Mouse (Mus musculus) MEL (cell line): Measurements from ENCODE around the gene Pcnx2.

ENCODE experiments used
- CHD2 ChIP-seq: IDR thresholded peaks from 2 replicates; pipeline ENCODE4 v1.6.1; 2011; ENCODE audit warnings: low read length, improper control_type of control experiment
- CTCF ChIP-seq, 3 experiments: IDR thresholded peaks in 2 of 3; conservative IDR thresholded peaks in 1 of 3; 2 replicates each; pipeline ENCODE4 v1.5.1; 2011 to 2012; ENCODE audit warnings: low read length in 3 of 3, low read depth in 2 of 3, mild to moderate bottlenecking in 2 of 3, improper control_type of control experiment in 1 of 3, inconsistent platforms in 1 of 3, mixed read lengths in 1 of 3, moderate library complexity in 1 of 3; ENCODE audit not compliant: control insufficient read depth in 1 of 3, insufficient read depth in 1 of 3, poor library complexity in 1 of 3, severe bottlenecking in 1 of 3
- E2F4 ChIP-seq: IDR thresholded peaks from 2 replicates; pipeline ENCODE4 v1.6.1; 2011; ENCODE audit warnings: low read depth, low read length, improper control_type of control experiment, borderline replicate concordance
- EP300 ChIP-seq, 2 experiments: IDR thresholded peaks; 2 replicates each; pipeline ENCODE4 v1.6.1; 2011; ENCODE audit warnings: improper control_type of control experiment in 2 of 2, low read length in 2 of 2, low read depth in 1 of 2, mild to moderate bottlenecking in 1 of 2
- GABPA ChIP-seq: IDR thresholded peaks from 2 replicates; pipeline ENCODE4 v1.6.1; 2012; ENCODE audit warnings: low read depth, mild to moderate bottlenecking, inconsistent platforms, low read length, improper control_type of control experiment, moderate library complexity
- KAT2A ChIP-seq: conservative IDR thresholded peaks from 2 replicates; pipeline ENCODE4 v1.6.1; 2012; ENCODE audit warnings: low read depth, low read length, improper control_type of control experiment, inconsistent platforms
- MYB ChIP-seq: IDR thresholded peaks from 2 replicates; pipeline ENCODE4 v1.6.1; 2011; ENCODE audit warnings: mild to moderate bottlenecking, low read depth, low read length, improper control_type of control experiment
- POLR2A ChIP-seq, 2 experiments: IDR thresholded peaks; 2 replicates each; pipeline ENCODE4 v1.6.1; 2011 to 2012; ENCODE audit warnings: low read length in 2 of 2, mild to moderate bottlenecking in 2 of 2, control low read depth in 1 of 2, improper control_type of control experiment in 1 of 2, low read depth in 1 of 2, moderate library complexity in 1 of 2; ENCODE audit not compliant: control insufficient read depth in 1 of 2, insufficient read depth in 1 of 2, poor library complexity in 1 of 2
- SMC3 ChIP-seq: IDR thresholded peaks from 2 replicates; pipeline ENCODE4 v1.6.1; 2011; ENCODE audit warnings: low read depth, low read length, improper control_type of control experiment
- USF1 ChIP-seq: IDR thresholded peaks from 2 replicates; pipeline ENCODE4 v1.6.1; 2014; ENCODE audit warnings: low read depth, mild to moderate bottlenecking, inconsistent platforms, low read length, improper control_type of control experiment, moderate library complexity
- ZC3H11A ChIP-seq: IDR thresholded peaks from 2 replicates; pipeline ENCODE4 v1.6.1; 2012; ENCODE audit warnings: low read depth, mild to moderate bottlenecking, inconsistent platforms, low read length, improper control_type of control experiment
- ZMIZ1 ChIP-seq: IDR thresholded peaks from 2 replicates; pipeline ENCODE4 v1.6.1; 2012; ENCODE audit warnings: low read depth, mild to moderate bottlenecking, inconsistent platforms, low read length, improper control_type of control experiment, moderate library complexity
- ZNF384 ChIP-seq: IDR thresholded peaks from 2 replicates; pipeline ENCODE4 v1.6.1; 2012; ENCODE audit warnings: low read depth, mild to moderate bottlenecking, inconsistent platforms, low read length, improper control_type of control experiment

DNA sequence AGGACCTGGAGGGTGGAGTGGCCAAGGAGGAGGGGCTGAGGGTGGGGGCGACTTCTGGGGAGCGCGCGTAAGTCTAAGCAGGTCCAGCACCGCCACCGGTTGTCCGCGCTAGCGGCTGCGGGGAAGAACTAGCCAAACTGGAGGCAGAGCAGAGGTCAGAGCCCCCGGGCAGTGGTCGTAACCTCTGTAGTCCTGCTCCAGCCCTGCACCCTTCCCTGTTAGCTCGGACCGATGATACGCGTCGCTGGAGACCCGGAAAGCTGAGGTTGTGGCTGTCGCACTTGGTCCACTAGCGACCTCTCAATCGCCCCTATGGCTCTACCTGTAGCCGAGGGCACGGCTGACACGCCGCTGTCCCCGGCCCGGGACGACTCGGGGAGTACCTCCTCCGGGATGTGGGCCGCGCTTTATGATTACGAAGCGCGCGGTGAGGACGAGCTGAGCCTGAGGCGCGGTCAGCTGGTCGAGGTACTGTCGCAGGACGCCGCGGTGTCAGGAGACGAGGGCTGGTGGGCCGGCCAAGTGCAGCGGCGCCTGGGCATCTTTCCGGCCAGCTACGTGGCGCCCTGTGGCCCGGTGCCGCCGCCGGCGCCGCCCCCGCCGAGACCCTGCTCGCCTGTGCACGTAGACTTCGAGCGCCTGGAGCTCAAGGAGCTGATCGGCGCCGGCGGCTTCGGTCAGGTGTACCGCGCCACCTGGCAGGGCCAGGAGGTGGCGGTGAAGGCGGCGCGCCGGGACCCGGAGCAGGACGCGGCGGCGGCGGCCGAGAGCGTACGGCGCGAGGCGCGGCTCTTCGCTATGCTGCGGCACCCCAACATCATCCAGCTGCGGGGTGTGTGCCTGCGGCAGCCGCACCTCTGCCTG lies 12.5 kb upstream of the Pcnx2 start, which contains the start of gene Map3k21:
- no peak for TF ChIP-seq POLR2A (IDR thresholded peaks at IDR 0.05; ENCODE audit: control insufficient read depth in 1 of 2, insufficient read depth in 1 of 2, low read depth in 1 of 2, low read length in 2 of 2, poor library complexity in 1 of 2)
- no peak for TF ChIP-seq GABPA
- TF ChIP-seq CTCF (IDR thresholded peaks at IDR 0.05 in 2 of 3, conservative IDR thresholded peaks at IDR 0.05 in 1 of 3; ENCODE audit: control insufficient read depth in 1 of 3, insufficient read depth in 1 of 3, low read depth in 2 of 3, low read length in 3 of 3, poor library complexity in 1 of 3, severe bottlenecking in 1 of 3) = no peak
- TF ChIP-seq EP300 (IDR thresholded peaks at IDR 0.05; ENCODE audit: low read depth in 1 of 2, low read length in 2 of 2) = no peak
- TF ChIP-seq E2F4 = no peak
- TF ChIP-seq ZNF384 = no peak
- no peak for TF ChIP-seq USF1
- no peak for TF ChIP-seq KAT2A
- no peak for TF ChIP-seq SMC3
- no peak for TF ChIP-seq CHD2
- no peak for TF ChIP-seq MYB
- TF ChIP-seq ZC3H11A = no peak
- no peak for TF ChIP-seq ZMIZ1
